Comparison of ENCODE assay signal across 8 mouse cellular contexts in the genomic region with DNA sequence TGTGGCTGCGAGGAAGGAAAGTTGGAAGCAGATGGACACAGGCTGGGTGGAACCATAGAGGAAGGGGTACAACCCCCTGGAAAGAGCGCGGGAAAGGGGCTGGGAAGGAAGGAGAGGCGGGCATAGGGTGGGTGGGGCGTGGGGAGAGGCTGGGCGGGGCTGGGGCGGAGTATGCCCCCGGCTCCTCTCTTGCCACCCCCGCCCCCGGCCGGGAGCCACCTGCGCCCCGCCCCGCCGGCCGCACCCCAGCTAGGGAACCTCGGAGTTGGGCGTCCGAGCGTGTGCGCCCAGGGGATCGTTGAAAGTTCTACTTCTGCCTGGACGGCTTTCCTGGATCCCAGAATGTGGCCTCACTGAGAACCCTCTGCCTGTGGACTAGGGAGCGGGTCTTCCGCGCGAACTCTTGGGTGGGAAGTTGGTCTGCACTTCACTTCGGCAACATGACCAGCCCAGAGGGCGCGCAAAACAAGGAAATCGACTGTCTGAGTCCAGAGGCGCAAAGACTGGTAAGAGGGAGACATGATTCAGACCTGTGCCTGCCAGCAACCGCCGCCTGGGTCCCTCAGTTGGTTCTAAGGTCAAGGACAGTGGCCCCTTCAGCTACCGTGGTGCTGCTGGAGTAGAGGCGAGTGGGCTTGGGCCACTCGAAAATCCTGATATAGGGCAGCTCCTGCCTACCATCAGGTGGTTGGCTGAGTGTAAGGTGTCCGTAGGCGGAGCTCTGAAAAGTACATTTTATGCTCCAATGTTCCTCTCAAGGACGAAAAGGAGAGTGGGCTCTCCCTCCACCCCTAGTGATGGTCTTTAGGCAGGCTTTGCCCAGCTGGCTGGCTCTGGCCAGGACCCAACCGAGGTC. TPM values are rescaled to one million over a fixed set of nuclear protein-coding genes. Genes with fewer than 3 reads are reported as not detected.
DNase-seq lines count a peak whose midpoint lies in the region; ATAC-seq and TF ChIP-seq lines count a peak whose summit lies in the region.

No protein-coding gene starts in this region.

- H3K36me3 ChIP-seq in MEL (ENCODE audit: control insufficient read depth in 1 of 2, insufficient read depth in 2 of 2, low read length in 2 of 2): peaks cover 0 to 18% of the 10 kb centered on the region in 2 experiments; a peak in 2 of 4 replicates

- no peak for TF ChIP-seq RAD21 in MEL (IDR thresholded peaks at IDR 0.05; ENCODE audit: low read depth, low read length)

- no peak for TF ChIP-seq EP300 in MEL (IDR thresholded peaks at IDR 0.05; ENCODE audit: low read depth in 1 of 2, low read length in 2 of 2)

- H3K79me2 ChIP-seq in MEL (ENCODE audit: control insufficient read depth, insufficient read depth, low read length, poor library complexity): peaks cover 15% of the 10 kb centered on the region

- peak; percentile 9 for ATAC-seq in common myeloid progenitor, adult 5-6 weeks (replicated peaks; ENCODE audit: low read depth, poor library complexity, severe bottlenecking)

- no peak for TF ChIP-seq CTCF in MEL (IDR thresholded peaks at IDR 0.05 in 2 of 3, conservative IDR thresholded peaks at IDR 0.05 in 1 of 3; ENCODE audit: control insufficient read depth in 1 of 3, insufficient read depth in 1 of 3, low read depth in 2 of 3, low read length in 3 of 3, poor library complexity in 1 of 3, severe bottlenecking in 1 of 3)

- H3K27ac ChIP-seq in MEL (ENCODE audit: control insufficient read depth, low read depth, low read length): peak overlapping the region; percentile 68

- peaks cover 2 to 36% of the 10 kb centered on the region in 2 experiments; a peak in 3 of 4 replicates for H3K4me1 ChIP-seq in MEL (ENCODE audit: control insufficient read depth in 1 of 2, insufficient read depth in 2 of 2, low read length in 2 of 2)

- H3K27me3 ChIP-seq in MEL (ENCODE audit: control insufficient read depth in 1 of 2, insufficient read depth in 2 of 2, low read length in 2 of 2): no peaks in the 10 kb centered on the region

- no peak; a peak in 2 of 4 replicates for TF ChIP-seq POLR2A in MEL (IDR thresholded peaks at IDR 0.05; ENCODE audit: control insufficient read depth in 1 of 2, insufficient read depth in 1 of 2, low read depth in 1 of 2, low read length in 2 of 2, poor library complexity in 1 of 2)

- H3K4me3 ChIP-seq in MEL (ENCODE audit: control insufficient read depth in 1 of 2, insufficient read depth in 1 of 2, low read depth in 2 of 2, low read length in 2 of 2): peak overlapping the region; percentile 72 to 82

- peak; percentile 90 for DNase-seq in MEL (ENCODE audit: low read depth, low spot score)
- peak; percentile 55 for DNase-seq in heart, adult 8-10 months (ENCODE audit: low spot score)
- peak; percentile 72 to 79 for DNase-seq in kidney, adult 8-10 months
- DNase-seq in lung, postnatal 10 days: peak; percentile 82
- peak; percentile 79 for DNase-seq in skeletal muscle tissue, adult 2 months (ENCODE audit: low read depth, low spot score)
- no peak for DNase-seq in frontal cortex, adult 2 months (ENCODE audit: extremely low spot score in 1 of 2, low spot score in 1 of 2)
- DNase-seq in frontal cortex, postnatal 25 days (ENCODE audit: low spot score in 2 of 2): no peak

- H3K9me3 ChIP-seq in MEL (replicated peaks; ENCODE audit: insufficient read depth, low read length): no peaks in the 10 kb centered on the region

- peak overlapping the region; percentile 78 for H3K9ac ChIP-seq in MEL (ENCODE audit: control insufficient read depth, low read depth, low read length, poor library complexity, severe bottlenecking)

TF ChIP-seq in MEL, 35 proteins besides CTCF, POLR2A, EP300 and RAD21:
- TF ChIP-seq HCFC1 (IDR thresholded peaks at IDR 0.05; ENCODE audit: low read depth, low read length) (peak; percentile 3; the same call in 1 of the 2 replicates), NELFE (IDR thresholded peaks at IDR 0.05; ENCODE audit: low read depth, low read length) (0 out of 2 replicates have a peak, but pooled peaks have one; percentile 6), SIN3A (IDR thresholded peaks at IDR 0.05; ENCODE audit: low read length) (0 out of 2 replicates have a peak, but pooled peaks have one; percentile 0), E2F4 (IDR thresholded peaks at IDR 0.05; ENCODE audit: borderline replicate concordance, low read depth, low read length) (no peak), TBP (IDR thresholded peaks at IDR 0.05; ENCODE audit: low read depth, low read length) (0 out of 2 replicates have a peak, but pooled peaks have one; percentile 32), SMC3 (IDR thresholded peaks at IDR 0.05; ENCODE audit: low read depth, low read length) (no peak)

RNA-seq across cellular contexts. Expression of a gene that starts 54.9 kb away (rescaled TPM):
- 12.9 and 13.9 TPM in 2 replicates for total RNA-seq in MEL (2012; rRNA removed)
- 10 to 100 TPM in 1 of 2 experiments, not detected in 1; 15.4 TPM for polyA plus RNA-seq in MEL (2012; ENCODE audit: insufficient read depth in 1 of 2, insufficient read length in 2 of 2, low read depth in 1 of 2, low replicate concordance in 2 of 2, missing spikeins in 1 of 2)
- total RNA-seq in common myeloid progenitor, adult 5-6 weeks (2017): 117 and 166 TPM in 2 replicates
- 10 to 100 TPM; 55.4 to 72.1 (median 61.1) TPM for total RNA-seq in heart, adult 8-10 months (2022)
- 76.0 and 85.8 TPM in 2 replicates for polyA plus RNA-seq in frontal cortex, adult 2 months (2012; rRNA removed)

Comparison
In these comparisons a context has a peak if more than half of its experiments do, and no peak if none do; other contexts are left out.
1. DNase-seq: peak in MEL (single experiment), heart, adult 8-10 months (single experiment), kidney, adult 8-10 months (2 of 2), lung, postnatal 10 days (single experiment) and skeletal muscle tissue, adult 2 months (single experiment); none in frontal cortex, adult 2 months (0 of 2) and frontal cortex, postnatal 25 days (0 of 2).